Mouse (Mus musculus): ENCODE data around the gene Nrxn1.

The Nrxn1 gene

DNA sequence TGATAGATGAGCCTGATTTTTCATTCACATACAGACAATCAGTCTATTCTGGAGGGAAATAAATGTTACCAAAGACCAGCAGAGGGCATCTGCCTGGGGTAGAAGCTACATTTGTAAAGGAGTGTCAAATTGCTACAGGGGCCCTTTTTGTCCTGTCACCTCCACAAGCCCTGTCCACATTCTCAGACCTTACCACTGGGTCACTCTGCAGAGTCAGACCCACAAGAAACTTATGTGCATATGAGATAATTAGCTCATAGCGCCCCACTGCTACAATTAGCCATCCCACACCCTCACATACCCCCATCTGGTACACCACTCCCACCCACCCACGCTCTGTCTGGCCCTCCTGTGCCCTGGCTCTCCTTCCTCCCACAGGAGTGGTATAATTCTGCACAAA, 640.1 kb downstream of the Nrxn1 start:
- DNase-seq (ENCODE audit: low read depth in 2 of 2, low spot score in 2 of 2) = no peak

DNA sequence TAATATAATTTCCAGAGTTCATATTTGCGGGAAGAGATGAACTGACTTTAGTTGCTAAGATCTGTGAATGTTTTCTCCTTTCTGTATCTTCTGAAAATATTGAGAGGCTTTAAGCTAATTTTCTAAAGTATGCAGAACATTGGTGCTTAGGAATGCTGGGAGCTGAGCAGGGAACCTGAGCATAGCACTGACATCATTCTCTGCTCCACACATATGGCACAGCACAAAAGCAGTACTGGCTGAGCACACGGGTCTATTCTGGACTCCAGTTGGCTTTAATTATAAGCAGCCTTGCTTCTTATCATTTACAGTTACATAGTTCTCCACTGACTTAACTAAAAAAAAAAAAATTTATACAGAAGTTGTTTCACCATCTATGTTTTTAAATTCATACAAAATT, 641.5 kb downstream of the Nrxn1 start:
- DNase-seq (ENCODE audit: low read depth in 2 of 2, low spot score in 2 of 2) = no peak

DNA sequence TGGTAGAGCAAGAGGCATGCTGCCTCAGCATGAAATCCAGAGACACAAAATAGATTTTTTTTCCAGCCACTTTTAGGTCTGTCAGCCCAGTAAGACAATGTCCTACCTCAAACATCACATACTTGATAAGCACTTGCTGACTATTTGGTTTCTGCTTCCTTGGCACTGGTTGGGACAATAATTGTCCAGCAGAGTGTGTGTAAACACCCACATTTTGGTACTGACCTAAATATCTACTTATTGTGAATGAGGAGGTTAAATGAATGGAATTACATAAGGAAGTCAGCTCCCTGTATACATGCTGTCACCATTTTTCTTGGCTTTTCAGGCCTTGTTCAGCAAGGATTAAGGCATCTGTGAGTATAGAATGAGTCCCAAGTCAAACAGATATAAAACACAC, 649.8 kb downstream of the Nrxn1 start:
- DNase-seq (ENCODE audit: low read depth in 2 of 2, low spot score in 2 of 2) = no peak

DNA sequence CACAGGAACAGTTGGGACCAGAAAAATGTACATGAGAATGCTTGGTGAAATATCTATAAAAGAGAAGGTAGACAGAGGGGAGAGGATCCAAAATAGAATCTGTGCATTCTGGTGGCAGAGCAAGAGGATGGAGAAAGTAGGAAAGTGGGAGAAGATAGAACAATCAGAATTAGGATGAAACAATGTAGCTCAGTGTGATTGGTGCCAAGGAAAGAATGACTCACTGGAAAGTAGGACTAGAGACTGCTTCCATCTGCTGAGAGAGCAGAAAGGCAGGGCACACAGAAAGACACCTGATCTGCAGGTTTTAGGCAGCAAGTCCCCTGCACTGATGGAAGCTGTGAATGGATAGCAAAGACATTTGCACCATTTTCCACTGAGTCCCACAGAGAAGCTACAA, 657.0 kb downstream of the Nrxn1 start:
- no peak for DNase-seq (ENCODE audit: low read depth in 2 of 2, low spot score in 2 of 2)

DNA sequence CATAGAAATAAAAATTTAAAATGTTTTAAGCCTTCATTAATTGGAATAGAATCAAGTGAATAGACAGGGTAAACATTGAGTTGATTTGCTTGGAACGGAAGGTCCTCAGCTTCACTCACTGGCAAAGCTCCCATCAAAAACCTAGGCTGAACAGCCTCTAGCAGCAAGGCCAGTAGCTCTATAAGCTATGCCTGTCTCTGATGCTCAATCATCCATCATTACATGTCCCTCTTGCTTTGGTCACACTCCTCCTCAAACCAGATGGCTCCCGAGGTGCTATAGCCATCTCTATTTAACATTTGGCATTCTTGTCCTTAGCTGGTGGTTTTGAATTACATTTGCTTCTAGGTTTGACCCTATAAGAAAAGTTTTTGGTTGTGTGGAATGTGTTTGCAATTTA, 657.5 kb downstream of the Nrxn1 start:
- DNase-seq (ENCODE audit: low read depth in 2 of 2, low spot score in 2 of 2) = no peak

DNA sequence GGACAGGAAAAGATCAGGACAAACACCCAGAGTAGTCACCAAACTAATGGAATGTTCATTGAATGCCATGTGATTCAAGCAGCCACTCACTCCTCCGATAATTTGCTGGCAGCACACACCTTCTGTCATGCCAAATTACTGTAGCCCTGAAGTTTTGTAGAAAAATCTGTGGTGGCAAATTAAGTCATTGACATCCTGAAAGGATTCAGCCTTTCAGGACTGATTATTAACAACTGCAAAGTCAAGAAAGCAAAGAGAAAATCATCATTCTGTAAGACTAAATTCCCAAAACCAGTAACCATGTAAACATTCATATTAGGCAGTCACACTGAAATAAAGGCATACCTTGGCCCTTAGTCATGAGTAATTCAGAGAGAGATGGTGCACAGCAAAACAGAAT, 662.7 kb downstream of the Nrxn1 start:
- no peak for DNase-seq (ENCODE audit: low read depth in 2 of 2, low spot score in 2 of 2)

DNA sequence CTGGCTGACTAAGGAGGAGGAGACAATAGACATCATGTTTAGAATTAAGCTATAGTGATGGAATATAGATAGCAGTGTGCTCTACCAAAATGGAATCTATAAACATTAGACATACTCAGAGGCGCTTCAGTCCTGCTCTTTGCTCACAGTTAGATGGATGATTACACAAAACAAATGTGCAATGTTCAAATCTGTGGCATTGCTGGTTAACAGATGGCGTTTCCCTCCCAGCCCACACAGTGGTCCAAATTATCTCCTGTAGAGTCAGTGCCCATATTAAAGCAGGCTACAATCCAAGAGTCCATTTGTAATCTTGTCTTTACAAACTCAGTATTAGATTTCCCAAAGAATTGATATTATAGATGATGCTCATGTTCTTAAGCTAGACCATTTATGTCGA, 666.9 kb downstream of the Nrxn1 start:
- no peak for DNase-seq (ENCODE audit: low read depth in 2 of 2, low spot score in 2 of 2)

DNA sequence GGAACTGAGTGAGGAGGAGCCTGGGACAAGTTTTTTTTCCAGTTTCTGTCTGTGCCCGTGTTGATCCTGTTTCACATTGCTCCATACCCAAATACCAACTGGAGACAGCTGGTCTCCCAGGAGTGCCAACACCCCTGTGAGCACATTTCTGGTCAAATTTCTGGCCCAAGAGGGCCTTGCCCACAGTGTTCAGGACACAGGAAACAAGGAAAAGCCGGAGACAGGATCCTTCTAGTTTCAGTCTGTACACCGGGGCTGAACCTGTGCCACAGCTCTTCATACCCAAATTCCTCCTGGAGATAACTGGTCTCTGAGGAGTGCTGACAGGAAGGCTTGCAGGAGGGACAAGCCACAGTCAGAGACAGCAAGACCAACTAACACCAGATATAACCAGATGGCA, 670.3 kb downstream of the Nrxn1 start:
- DNase-seq (ENCODE audit: low read depth in 2 of 2, low spot score in 2 of 2) = no peak

DNA sequence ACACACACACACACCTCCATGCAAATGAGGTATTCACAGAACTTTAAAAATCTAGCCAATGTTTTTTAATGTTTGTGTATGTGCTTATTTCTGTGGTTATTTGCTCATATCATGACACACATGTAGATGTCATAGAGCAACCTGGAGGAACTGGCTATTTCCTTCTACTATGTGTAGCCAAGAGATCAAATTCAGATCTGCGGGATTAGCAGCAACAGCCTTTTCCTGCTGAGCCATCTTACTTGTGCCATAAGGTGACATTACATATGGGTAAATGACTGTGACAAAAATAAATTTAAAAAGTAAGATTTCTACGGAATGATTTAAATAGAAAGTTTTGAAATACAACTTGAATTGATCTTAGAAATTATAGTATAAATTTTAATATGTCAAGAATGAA, 672.1 kb downstream of the Nrxn1 start:
- no peak for DNase-seq (ENCODE audit: low read depth in 2 of 2, low spot score in 2 of 2)

DNA sequence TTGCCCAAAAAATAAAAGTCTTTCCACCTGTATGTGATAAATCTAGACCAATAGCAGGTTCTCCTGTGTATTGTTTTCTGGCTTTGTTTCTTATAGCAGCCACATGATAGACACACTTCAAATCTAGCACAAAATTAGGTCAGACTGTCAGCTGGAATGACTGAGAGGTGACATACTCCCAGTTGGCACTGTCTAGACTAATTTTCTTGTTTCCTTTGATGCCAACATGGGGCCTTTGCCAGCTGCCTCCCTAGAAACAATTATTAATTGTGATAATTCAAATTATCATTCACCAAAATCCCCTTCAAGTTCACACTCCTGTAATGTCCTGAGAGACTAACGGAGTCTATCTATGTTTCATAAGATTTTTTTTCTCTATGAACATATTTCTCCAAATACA, 673.3 kb downstream of the Nrxn1 start:
- DNase-seq (ENCODE audit: low read depth in 2 of 2, low spot score in 2 of 2) = no peak

DNA sequence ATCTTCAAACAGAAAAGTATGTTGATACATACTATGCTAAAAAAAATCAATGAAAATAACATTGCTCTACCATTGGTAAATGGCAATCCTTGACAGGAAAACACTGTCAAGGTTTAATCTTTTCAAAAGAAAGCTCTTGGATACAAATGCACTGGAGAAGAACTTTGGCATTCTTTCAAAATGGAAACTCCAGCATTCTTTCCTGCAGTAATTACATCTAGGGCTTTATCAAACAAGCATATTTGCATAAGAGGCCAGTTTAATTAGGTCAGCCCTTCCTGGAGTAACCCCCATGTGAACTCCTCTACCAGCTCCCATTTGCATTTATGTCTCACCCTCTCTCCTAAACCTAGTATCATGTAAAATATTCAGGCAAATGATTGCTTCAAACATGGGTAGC, 696.5 kb downstream of the Nrxn1 start:
- no peak for DNase-seq (ENCODE audit: low read depth in 2 of 2, low spot score in 2 of 2)

DNA sequence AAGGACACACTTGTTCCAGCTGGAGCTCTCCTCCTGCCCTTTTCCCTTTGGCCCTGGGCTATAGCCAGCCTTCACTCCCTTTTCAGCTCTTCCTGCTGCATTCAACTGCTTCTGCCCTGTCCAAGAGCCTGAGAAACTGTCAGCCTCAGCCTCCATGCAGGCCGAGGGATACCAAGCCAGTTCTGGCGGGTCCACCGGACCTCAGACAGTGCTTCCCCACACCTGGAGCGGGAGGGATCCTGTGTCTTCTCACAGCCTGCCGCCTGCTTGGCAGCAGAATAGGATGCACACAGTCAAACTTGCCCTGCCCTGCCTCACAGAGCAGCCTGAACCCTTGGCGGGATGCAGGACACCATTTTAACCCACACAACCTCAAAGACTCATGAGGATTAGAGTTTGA, 698.3 kb downstream of the Nrxn1 start:
- no peak for DNase-seq (ENCODE audit: low read depth in 2 of 2, low spot score in 2 of 2)

DNA sequence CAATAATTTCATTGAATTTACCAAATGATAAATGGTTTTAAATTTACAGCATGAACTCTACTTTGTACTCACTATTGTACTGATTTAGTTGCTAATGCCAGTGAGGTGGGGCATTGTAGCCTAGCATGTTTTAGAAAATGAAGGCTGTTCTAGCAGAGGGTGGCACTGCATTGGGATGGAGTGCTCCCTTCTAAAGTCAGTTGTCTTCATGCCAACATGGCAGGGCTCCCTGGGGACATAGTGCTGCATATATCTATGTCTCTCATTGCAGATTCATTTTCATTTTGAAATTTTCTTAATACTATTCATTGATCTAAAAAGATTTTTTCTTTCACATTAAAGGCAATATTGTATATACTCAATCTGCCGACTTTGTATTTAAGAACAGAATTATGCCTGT, 700.1 kb downstream of the Nrxn1 start:
- DNase-seq (ENCODE audit: low read depth in 2 of 2, low spot score in 2 of 2) = no peak

DNA sequence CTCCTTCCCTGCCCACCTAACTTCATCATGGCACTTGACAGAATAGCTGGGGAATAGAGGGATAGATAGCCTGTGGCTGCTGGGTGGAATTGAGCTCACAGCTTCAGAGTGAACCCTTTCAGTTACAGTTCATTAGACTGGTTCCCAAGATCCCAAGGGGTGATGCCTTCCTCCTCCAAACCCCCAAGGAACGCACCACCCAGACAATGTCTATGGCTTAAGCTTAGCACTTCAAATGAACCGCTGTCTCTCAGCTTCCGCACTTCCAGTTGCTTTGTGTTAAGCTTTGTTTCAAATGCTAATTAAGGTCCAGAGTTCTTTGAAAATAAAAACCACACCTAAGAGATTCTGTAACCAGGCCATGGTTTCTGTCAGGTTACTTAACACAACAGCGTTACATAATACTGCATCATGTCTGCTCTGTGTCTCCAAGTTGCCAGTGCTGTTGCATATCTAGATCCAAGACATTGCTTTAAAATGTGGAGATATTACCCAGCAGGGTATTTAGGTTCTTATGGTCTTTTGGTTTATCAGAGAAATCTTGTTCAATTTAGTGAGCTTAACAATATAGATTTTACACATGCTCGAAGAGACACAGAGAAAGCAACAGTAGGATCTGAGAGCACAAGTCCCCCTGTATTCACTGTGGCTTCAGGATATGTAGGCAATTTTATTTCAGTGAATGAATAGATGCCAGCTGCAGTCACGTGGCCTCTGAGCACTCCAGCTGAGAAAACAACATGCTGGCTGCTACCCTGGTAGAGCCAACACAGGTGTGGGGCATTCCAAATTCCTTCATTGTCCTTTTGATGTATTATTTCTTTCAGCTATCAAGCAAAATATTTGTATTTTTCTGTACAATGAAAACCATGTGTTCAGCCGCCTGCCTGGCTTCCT, 702.3 kb downstream of the Nrxn1 start:
- no peak for DNase-seq (ENCODE audit: low read depth in 2 of 2, low spot score in 2 of 2)

DNA sequence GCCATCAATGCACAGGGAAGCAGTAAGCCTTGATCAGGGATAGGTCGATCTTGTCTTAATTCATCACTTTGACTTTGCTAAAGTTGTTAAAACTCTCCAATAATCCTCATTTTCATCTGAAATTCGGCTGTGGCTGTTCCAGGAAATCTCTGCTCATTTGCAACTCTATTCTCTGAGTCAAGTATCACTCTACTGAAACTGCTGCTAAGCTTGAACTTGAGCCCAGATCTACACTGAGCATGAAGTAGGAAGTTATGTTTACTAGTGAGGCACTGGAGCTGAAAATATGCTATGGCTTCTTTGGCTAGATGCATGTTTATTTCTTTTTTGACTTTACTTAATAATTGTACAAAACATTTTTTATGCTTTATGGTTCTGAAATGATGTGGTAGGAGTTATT, 708.0 kb downstream of the Nrxn1 start:
- no peak for DNase-seq (ENCODE audit: low read depth in 2 of 2, low spot score in 2 of 2)

DNA sequence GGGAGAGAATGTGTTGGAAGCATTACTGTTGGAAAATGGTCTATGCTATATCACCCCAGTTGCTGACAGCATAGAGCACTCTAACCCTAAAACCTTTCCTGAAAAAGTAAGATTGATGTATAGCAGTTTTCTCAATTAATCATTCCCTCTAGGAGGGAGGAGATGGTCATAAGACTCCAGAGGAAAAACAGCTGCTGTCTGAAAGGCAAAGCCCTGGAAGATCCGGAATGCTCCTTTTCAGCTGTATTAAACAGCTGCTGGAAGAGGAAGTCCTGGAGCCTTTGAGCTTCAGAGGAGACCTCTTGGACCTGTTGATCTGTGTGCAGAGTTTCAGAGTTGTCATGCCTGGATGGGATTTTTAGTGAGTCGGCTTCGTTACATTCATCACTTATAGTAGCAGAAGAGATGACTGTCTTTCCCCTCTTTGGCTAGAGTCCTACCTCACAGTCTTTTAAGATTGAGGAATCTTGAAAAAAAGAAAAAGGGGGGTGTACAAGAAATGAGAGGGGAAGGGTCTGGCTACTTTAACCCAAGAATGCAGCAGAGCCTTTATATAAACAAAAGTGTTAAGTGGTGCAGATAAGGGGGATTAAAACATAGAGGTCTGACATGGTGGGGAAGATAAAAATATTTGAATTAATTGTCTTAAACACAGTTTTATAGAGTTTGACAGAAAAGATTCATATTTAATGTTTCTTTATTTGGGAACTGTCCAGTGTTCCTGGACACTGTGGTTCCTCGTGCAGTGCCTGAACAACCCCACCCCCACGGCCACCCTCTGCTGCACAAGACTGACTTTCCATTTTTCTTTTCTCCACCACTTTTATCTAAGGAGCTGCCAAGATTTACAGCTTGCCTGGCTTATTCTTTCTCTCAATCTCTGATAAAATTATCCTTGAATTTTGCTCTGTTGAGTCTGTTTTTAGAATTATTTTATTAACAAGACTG, 710.1 kb downstream of the Nrxn1 start:
- no peak for DNase-seq (ENCODE audit: low read depth in 2 of 2, low spot score in 2 of 2)

DNA sequence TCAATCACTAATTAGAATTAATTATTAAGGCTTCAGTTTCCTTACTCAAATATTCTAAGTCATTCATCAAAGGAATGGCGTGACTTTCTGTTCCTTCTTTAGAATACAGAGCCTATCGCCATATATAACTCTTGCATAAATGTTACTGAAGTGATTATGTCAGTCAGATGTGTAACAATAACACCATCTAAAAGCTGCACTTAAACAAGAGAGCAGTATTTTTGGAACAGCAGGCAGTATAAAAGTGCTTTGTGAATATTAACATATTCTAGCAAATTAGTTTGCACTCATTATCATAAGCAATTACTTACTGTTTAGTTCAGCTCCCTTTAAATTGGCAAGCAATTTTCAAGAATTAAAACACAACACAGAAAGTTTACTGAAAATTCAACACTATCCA, 716.3 kb downstream of the Nrxn1 start:
- DNase-seq (ENCODE audit: low read depth in 2 of 2, low spot score in 2 of 2) = no peak

DNA sequence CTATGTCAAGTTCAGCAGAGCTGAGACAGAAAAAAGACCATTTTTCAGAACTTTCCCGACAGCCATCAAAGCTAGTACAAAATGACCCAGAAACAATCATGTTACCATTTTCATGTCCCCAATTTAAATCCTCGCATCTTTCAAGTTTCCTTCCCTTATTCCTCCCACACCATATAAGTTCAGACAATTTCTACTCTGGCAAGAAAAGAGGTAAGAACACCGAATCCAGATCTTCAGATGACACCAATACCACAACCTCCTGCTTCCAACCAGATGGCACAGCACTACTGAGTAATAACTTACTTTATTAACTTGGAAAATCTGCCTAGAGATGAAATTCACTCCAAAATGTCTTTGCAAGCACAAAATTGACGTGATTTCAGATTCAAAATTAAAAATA, 730.7 kb downstream of the Nrxn1 start:
- DNase-seq (ENCODE audit: low read depth in 2 of 2, low spot score in 2 of 2) = no peak

DNA sequence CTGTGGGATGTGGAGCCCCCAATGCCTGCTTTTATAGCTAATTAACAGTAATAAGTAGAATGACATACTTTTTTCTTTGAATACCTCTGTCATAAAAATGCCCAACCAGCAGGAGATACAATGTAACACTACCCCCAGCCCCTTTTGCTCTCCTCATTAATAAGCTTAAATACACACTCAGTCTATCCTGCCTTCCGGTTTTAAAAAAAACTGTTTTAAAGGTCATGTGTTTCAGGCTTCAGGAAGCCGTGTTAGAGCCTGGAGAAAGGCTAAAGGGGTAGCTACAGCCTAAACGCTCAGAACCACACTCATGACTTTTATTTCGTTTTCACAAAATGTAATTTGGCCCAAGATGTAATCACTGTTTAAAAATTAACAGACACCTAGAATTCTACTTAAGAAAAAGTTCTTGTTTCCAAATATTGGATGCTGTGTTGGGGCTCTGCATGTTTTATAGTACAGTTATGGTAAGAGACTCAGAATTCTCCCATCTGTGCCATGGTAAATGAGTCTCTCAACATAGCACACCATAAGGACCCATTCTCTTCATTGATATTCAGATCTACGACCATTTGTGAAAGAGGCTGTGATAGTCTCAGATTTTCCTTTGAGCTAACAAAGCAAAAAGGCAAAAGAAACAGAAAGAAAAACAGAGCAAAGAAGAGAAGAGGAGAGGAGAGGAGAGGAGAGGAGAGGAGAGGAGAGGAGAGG, 743.3 kb downstream of the Nrxn1 start:
- DNase-seq (ENCODE audit: low read depth in 2 of 2, low spot score in 2 of 2) = no peak

DNA sequence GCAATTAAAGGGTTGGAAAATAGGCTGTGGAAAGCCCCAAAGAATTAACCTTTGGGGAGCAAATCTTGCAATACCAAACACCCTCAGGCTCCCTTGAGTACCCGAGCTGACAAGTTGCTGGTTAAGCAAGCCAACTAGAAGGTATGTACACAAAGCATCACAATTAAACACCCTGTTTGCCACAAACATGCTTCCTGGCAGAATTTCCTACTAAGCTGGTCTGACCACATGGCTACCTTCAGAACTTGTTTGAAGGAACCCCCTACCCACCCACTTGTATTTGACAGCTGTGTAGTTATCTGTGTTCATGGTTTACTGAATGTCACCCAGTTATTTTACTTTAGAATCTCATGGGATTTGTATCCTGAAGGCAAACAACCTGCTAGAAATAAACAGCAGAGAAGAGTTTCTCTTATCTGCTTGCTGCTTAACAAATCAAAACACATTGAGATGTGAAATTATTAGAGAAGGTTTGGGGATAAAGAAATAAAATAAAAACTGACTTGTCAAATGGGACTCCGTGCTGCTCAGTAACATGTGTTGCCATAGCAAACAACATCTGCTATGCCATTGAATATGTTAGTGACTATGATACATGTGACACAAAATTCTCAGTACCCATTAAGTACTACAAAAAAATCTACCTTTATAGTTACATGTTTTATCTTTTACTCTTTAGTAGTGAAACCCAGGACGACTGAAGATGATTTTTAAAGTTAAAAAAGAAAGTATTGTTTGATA, 746.0 kb downstream of the Nrxn1 start:
- no peak for DNase-seq (ENCODE audit: low read depth in 2 of 2, low spot score in 2 of 2)

DNA sequence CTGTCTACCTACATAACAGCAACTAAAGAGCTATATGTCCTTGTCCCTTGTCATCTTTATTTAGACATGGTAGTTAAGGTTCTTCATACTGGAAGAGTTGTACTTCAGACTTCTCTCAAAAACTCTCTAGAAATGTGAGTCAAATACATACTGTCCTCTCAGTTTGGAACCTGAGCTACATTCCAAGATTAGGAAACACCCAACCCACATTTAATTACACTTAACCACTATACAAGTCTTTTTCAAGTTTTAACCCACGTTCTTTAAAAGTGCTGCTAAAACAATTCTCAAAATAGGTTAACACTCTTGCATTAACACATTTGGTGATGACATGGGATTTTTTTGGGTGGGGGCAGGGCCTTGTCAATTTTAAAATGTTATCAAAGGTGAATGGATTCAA, 759.4 kb downstream of the Nrxn1 start:
- no peak for DNase-seq (ENCODE audit: low read depth in 2 of 2, low spot score in 2 of 2)
